Mouse (Mus musculus) T-cell, adult 66 days (primary cell): ENCODE results near the gene Fbf1. TPM values are rescaled to one million over a fixed set of nuclear protein-coding genes. Genes with fewer than 3 reads are reported as not detected.

Experiments
- total RNA-seq, 2 experiments: library from RNA; stranded (reverse); gene quantifications; 3 replicates in 1 of 2; 4 replicates in 1 of 2; pipeline ENCODE4 v1.2.4; 2023

Fbf1 gene
- total RNA-seq: 10 to 100 TPM; 27.4 to 31.2 TPM

GRCm38 (mm10) chr11:116167884-116168439, at the start of gene Fbf1:
Gene Fbf1 (minus strand): TSS chr11:116168166.

GRCm38 (mm10) chr11:116198639-116199531, 30.9 kb upstream of the Fbf1 start, which contains the start of the genes Ten1 and Acox1:
Gene Ten1 (plus strand): TSS chr11:116198855.
Gene Acox1 (minus strand): TSS chr11:116199045.

GRCm38 (mm10) chr11:116138468-116139138, 29.4 kb downstream of the Fbf1 start, which contains the start of gene Mrpl38:
Gene Mrpl38 (minus strand): TSS chr11:116138868.

GRCm38 (mm10) chr11:116130488-116131205, 37.3 kb downstream of the Fbf1 start, which contains the start of gene Trim65:
Gene Trim65 (minus strand): TSS chr11:116131128.

GRCm38 (mm10) chr11:116127156-116127980, 40.6 kb downstream of the Fbf1 start, which contains the start of gene Trim47:
Gene Trim47 (minus strand): TSS chr11:116127210.

Other genes with a start within 250 kb of the Fbf1 start
- 10 to 100 TPM; 41.0 to 56.5 TPM for gene Sap30bp, start 234.9 kb downstream of the Fbf1 start, total RNA-seq
- 10 to 100 TPM; 21.4 to 23.4 TPM for gene Recql5, start 234.7 kb downstream of the Fbf1 start, total RNA-seq
- gene Itgb4, start 193.5 kb downstream of the Fbf1 start, total RNA-seq: under 1 TPM in 1 of 2 experiments, not detected in 1; 0.12 TPM
- 10 to 100 TPM; 16.1 to 20.7 TPM for gene Galk1, start 155.4 kb downstream of the Fbf1 start, total RNA-seq
- 1,000 to 10,000 TPM; 1,503 to 1,566 TPM for gene H3f3b, start 140.2 kb downstream of the Fbf1 start, total RNA-seq
- 10 to 100 TPM; 49.6 to 53.8 TPM for gene Unk, start 137.8 kb downstream of the Fbf1 start, total RNA-seq
- 10 to 100 TPM; 87.7 TPM for gene Unc13d, start 90.2 kb downstream of the Fbf1 start, total RNA-seq
- gene Wbp2, start 81.2 kb downstream of the Fbf1 start, total RNA-seq: 100 to 1,000 TPM; 145 to 163 TPM
- 1 to 10 TPM; 1.9 to 3.2 TPM for gene Trim47, start 41.0 kb downstream of the Fbf1 start, total RNA-seq
- gene Trim65, start 37.0 kb downstream of the Fbf1 start, total RNA-seq: 10 to 100 TPM; 37.9 to 43.8 TPM
- 10 to 100 TPM; 47.3 to 65.1 TPM for gene Mrpl38, start 29.3 kb downstream of the Fbf1 start, total RNA-seq
- 10 to 100 TPM; 39.4 to 48.5 TPM for gene Ten1, start 30.7 kb upstream of the Fbf1 start, total RNA-seq
- gene Acox1, start 30.9 kb upstream of the Fbf1 start, total RNA-seq: 10 to 100 TPM; 24.5 to 35.6 TPM
- gene Evpl, start 69.9 kb upstream of the Fbf1 start, total RNA-seq: under 1 TPM; 0.20 to 0.36 TPM
- 10 to 100 TPM; 63.3 to 67.3 TPM for gene Srp68, start 106.1 kb upstream of the Fbf1 start, total RNA-seq
- not detected for gene Galr2, start 112.8 kb upstream of the Fbf1 start, total RNA-seq
- gene Exoc7, start 139.1 kb upstream of the Fbf1 start, total RNA-seq: 10 to 100 TPM; 56.2 to 64.5 TPM
- gene Foxj1, start 167.2 kb upstream of the Fbf1 start, total RNA-seq: under 1 TPM; 0.87 to 0.92 TPM
- gene Rnf157, start 244.9 kb upstream of the Fbf1 start, total RNA-seq: 10 to 100 TPM; 15.5 to 20.6 TPM